Mouse (Mus musculus): ENCODE data around the gene P2rx2. TPM values are rescaled to one million over a fixed set of nuclear protein-coding genes. Genes with fewer than 3 reads are reported as not detected.

The P2rx2 gene
- polyA plus RNA-seq, 1 experiment from 2014 or later = 11.3 TPM

DNA sequence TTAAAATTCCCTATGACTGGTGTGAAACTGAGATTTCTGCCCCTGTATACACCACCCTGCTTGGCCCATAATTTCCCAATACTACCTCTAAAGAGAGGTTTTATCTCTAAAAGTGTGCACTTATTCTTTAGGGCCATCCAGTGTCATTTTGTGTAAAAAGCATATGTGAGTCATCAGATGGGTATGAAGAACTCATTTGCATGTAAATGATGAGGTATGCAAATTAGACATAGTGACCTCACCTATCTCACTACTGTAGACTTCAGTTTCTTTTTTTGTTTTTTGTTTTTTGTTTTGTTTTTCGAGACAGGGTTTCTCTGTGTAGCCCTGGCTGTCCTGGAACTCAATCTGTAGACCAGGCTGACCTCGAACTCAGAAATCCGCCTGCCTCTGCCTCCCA is 29.9 kb downstream of the P2rx2 start:
- H3K4me2 ChIP-seq = no peak overlapping the region
- no peaks in the 10 kb centered on the region for H3K4me1 ChIP-seq
- H3K4me3 ChIP-seq (replicated peaks) = no peak overlapping the region
- H3K36me3 ChIP-seq = peaks cover 6% of the 10 kb centered on the region
- 93% methylated on average over 3 of the region's 3 CpGs for WGBS
- H3K27ac ChIP-seq (replicated peaks) = no peak overlapping the region
- H3K27me3 ChIP-seq (replicated peaks) = no peaks in the 10 kb centered on the region
- H3K9ac ChIP-seq (replicated peaks) = no peak overlapping the region
- no peaks in the 10 kb centered on the region for H3K9me3 ChIP-seq (replicated peaks)
- no peak for ATAC-seq (ENCODE audit: low FRiP score)

DNA sequence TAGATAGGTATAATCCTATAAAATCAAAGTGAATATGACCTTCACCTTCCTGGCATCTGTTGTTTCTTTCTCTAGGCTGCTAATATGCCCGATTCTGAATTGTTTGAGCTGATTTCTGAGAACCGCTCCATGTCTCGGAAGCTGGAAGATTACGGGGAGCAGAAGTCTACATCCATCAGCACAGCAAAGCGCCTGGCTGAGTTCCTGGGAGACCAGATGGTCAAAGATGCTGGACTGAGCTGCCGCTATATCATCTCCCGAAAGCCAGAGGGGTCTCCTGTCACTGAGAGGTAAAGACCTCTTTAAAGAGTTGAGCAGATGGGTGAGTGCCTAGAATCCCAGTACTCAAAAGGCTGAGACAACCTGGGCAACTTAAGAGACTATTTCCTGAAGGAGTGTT is 34.2 kb downstream of the P2rx2 start:
- Histone ChIP-seq H3K4me3 (replicated peaks) (no peak overlapping the region), H3K9ac (replicated peaks) (no peak overlapping the region), H3K4me2 (no peak overlapping the region), H3K27ac (replicated peaks) (no peak overlapping the region), H3K27me3 (replicated peaks) (no peaks in the 10 kb centered on the region), H3K36me3 (peaks cover 17% of the 10 kb centered on the region), H3K4me1 (no peaks in the 10 kb centered on the region), H3K9me3 (replicated peaks) (no peaks in the 10 kb centered on the region)
- no peak for ATAC-seq (ENCODE audit: low FRiP score)
- 94% methylated on average over 7 of the region's 7 CpGs for WGBS

DNA sequence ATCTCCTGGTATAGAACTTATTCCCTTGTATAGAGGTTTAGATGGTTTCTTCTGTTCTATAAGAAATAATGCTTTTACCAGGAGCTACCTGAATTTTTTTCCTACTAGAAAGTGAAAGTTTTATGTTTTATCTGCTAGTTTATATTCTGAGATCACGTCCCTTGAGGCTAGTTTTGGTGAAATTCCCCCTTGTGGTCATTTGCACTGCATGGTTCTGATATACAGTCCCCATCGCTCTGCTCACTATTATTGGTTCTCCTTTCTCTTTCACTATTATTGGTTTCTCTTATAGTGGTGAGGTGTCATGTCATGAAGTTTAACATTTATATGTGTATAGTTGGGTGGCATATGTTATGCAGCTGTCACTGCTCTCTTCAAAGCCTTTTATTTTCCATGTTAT is 42.4 kb downstream of the P2rx2 start:
- Histone ChIP-seq H3K4me1 (no peaks in the 10 kb centered on the region), H3K36me3 (peaks cover 24% of the 10 kb centered on the region), H3K9me3 (replicated peaks) (no peaks in the 10 kb centered on the region), H3K4me3 (replicated peaks) (no peak overlapping the region), H3K27me3 (replicated peaks) (no peaks in the 10 kb centered on the region), H3K9ac (replicated peaks) (no peak overlapping the region), H3K27ac (replicated peaks) (no peak overlapping the region), H3K4me2 (no peak overlapping the region)
- WGBS = 93% methylated on average over 2 of the region's 2 CpGs
- no peak for ATAC-seq (ENCODE audit: low FRiP score)

- Histone ChIP-seq H3K9me3 (replicated peaks) (no peaks in the 10 kb centered on the region), H3K4me2 (no peak overlapping the region), H3K27ac (replicated peaks) (no peak overlapping the region), H3K4me1 (no peaks in the 10 kb centered on the region), H3K27me3 (replicated peaks) (no peaks in the 10 kb centered on the region), H3K36me3 (peaks cover 20% of the 10 kb centered on the region; the same call in 1 of the 2 replicates), H3K9ac (replicated peaks) (no peak overlapping the region), H3K4me3 (replicated peaks) (no peak overlapping the region)
- ATAC-seq (ENCODE audit: low FRiP score) = no peak
- WGBS = 90% methylated on average over 1 of the region's 1 CpGs
Observed at GRCm38 (mm10) chr5:110296637-110297036, 46.4 kb downstream of the P2rx2 start.

DNA sequence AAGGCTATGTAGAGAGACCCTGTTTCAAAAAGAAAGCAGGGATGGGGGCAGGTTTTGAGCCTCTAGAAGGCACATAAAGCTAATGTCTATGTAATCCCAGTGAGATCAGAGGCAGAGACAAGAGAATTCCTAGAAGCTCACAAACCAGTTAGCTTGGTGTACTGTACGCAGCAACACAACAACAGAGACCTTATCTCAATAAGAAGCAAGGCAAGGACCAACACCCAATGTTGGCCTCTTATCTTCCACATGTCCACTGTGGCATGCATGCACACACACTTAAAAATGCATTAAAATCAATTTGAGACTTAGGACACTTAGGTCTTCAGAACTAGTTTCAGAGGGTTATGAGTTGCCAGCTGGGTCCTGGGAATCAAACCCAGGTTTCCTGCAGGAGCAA is 51.4 kb downstream of the P2rx2 start:
- 97% methylated on average over 1 of the region's 1 CpGs for WGBS
- Histone ChIP-seq H3K9me3 (replicated peaks) (no peaks in the 10 kb centered on the region), H3K27me3 (replicated peaks) (no peaks in the 10 kb centered on the region), H3K9ac (replicated peaks) (no peak overlapping the region), H3K4me1 (peaks cover 5% of the 10 kb centered on the region), H3K27ac (replicated peaks) (no peak overlapping the region), H3K4me2 (no peak overlapping the region), H3K4me3 (replicated peaks) (no peak overlapping the region), H3K36me3 (peaks cover 21% of the 10 kb centered on the region; the same call in 1 of the 2 replicates)
- ATAC-seq (ENCODE audit: low FRiP score) = no peak

Other genes starting within 250 kb of the P2rx2 start
- 0.44 and 0.92 TPM in 2 replicates for gene Gm35315, start 248.8 kb downstream of the P2rx2 start, polyA plus RNA-seq (2015; fragmentation: Nextera tagmentation; extraction: Ambion mirVana)
- gene Plcxd1, start 243.2 kb downstream of the P2rx2 start, polyA plus RNA-seq (2015; fragmentation: Nextera tagmentation; extraction: Ambion mirVana) = 6.4 and 7.5 TPM in 2 replicates
- gene Gtpbp6, start 235.0 kb downstream of the P2rx2 start, polyA plus RNA-seq (2015; fragmentation: Nextera tagmentation; extraction: Ambion mirVana) = 59.2 and 68.3 TPM in 2 replicates
- 13.0 and 13.6 TPM in 2 replicates for gene Zfp605, start 233.1 kb downstream of the P2rx2 start, polyA plus RNA-seq (2015; fragmentation: Nextera tagmentation; extraction: Ambion mirVana)
- 67.4 and 77.4 TPM in 2 replicates for gene Chfr, start 207.4 kb downstream of the P2rx2 start, polyA plus RNA-seq (2015; fragmentation: Nextera tagmentation; extraction: Ambion mirVana)
- gene Golga3, start 166.5 kb downstream of the P2rx2 start, polyA plus RNA-seq (2015; fragmentation: Nextera tagmentation; extraction: Ambion mirVana) = 20.1 and 23.6 TPM in 2 replicates
- 19.3 and 23.7 TPM in 2 replicates for gene Ankle2, start 112.2 kb downstream of the P2rx2 start, polyA plus RNA-seq (2015; fragmentation: Nextera tagmentation; extraction: Ambion mirVana)
- gene Pgam5, start 73.3 kb downstream of the P2rx2 start, polyA plus RNA-seq (2015; fragmentation: Nextera tagmentation; extraction: Ambion mirVana) = 95.5 and 99.0 TPM in 2 replicates
- gene Pxmp2, start 57.0 kb downstream of the P2rx2 start, polyA plus RNA-seq (2015; fragmentation: Nextera tagmentation; extraction: Ambion mirVana) = 11.7 and 14.6 TPM in 2 replicates
- gene Pole, start 56.9 kb downstream of the P2rx2 start, polyA plus RNA-seq (2015; fragmentation: Nextera tagmentation; extraction: Ambion mirVana) = 6.1 and 10.9 TPM in 2 replicates
- not detected in 2 replicates for gene Lrcol1, start 1.5 kb upstream of the P2rx2 start, polyA plus RNA-seq (2015; fragmentation: Nextera tagmentation; extraction: Ambion mirVana)
- 16.7 and 19.7 TPM in 2 replicates for gene Fbrsl1, start 105.3 kb upstream of the P2rx2 start, polyA plus RNA-seq (2015; fragmentation: Nextera tagmentation; extraction: Ambion mirVana)
- 19.4 and 23.3 TPM in 2 replicates for gene Galnt9, start 201.1 kb upstream of the P2rx2 start, polyA plus RNA-seq (2015; fragmentation: Nextera tagmentation; extraction: Ambion mirVana)